14 mouse cellular contexts compared by ENCODE assay signal in genomic region chr3:101588299-101588698, GRCm38 (mm10).
"Had no signal": no experiment of that assay in that cellular context is flagged by ENCODE, and none has a peak within 500 bp of the region (broad histone marks: within the 10 kb centered on the region; RNA-seq: fewer than 3 reads in every experiment).

No protein-coding gene starts in this region.

- H3K4me1 ChIP-seq: liver, embryonic 15.5 days had no signal

- H3K4me3 ChIP-seq: left cerebral cortex, adult 2 months; limb, embryonic 10.5 days; liver, embryonic 15.5 days; megakaryocyte, embryonic 14.5 days; midbrain, embryonic 15.5 days; neural tube, embryonic 13.5 days had no signal

- DNase-seq: kidney, postnatal 10 days; lung, embryonic 14.5 days; lung, postnatal 14 days; thymus, postnatal 4 days had no signal

- H3K4me2 ChIP-seq: liver, embryonic 11.5 days; liver, embryonic 15.5 days; lung, embryonic 14.5 days; midbrain, embryonic 11.5 days; midbrain, embryonic 15.5 days; neural tube, embryonic 13.5 days had no signal

- H3K9ac ChIP-seq: liver, embryonic 15.5 days; lung, embryonic 14.5 days; midbrain, embryonic 15.5 days; neural tube, embryonic 13.5 days had no signal

- H3K27ac ChIP-seq: left cerebral cortex, adult 2 months; limb, embryonic 10.5 days; liver, embryonic 15.5 days; macrophage; midbrain, embryonic 15.5 days; neural tube, embryonic 13.5 days; stomach, postnatal 0 days had no signal

- ATAC-seq: midbrain, embryonic 15.5 days had no signal

- H3K27me3 ChIP-seq: liver, embryonic 15.5 days; megakaryocyte, embryonic 14.5 days; midbrain, embryonic 15.5 days; neural tube, embryonic 13.5 days had no signal

- H3K9me3 ChIP-seq: limb, embryonic 10.5 days; liver, embryonic 15.5 days; megakaryocyte, embryonic 14.5 days; midbrain, embryonic 15.5 days; neural tube, embryonic 13.5 days had no signal
